Mouse (Mus musculus) adrenal gland, adult 2 months (tissue): ENCODE measurements around the gene 1700020D05Rik. TPM values are rescaled to one million over a fixed set of nuclear protein-coding genes. Genes with fewer than 3 reads are reported as not detected.
A peak's percentile ranks its signal among the peaks of the same experiment; 100 is the strongest.

Source experiments
- DNase-seq: peaks from one replicate; pipeline ENCODE4 v3.0.0; 2021
- long read RNA-seq: library from polyadenylated mRNA; stranded (forward); transcript quantifications from one replicate; pipeline ENCODE4 v2.0.0, GENCODE M21; 2021
- polyA plus RNA-seq: library from polyadenylated mRNA; depleted of rRNA; stranded (reverse); fragments of >200 nt; gene quantifications from 2 replicates; pipeline ENCODE4 v1.2.3, GENCODE M21; 2012; rRNA removed
- total RNA-seq, 2 experiments: library from RNA; stranded (reverse); gene quantifications; 2 replicates each; pipeline ENCODE4 v1.2.3; 2021

The 1700020D05Rik gene
- total RNA-seq: 1 to 10 TPM in 1 of 2 experiments, under 1 TPM in 1; 0.86 to 1.1 TPM
- 1.0 and 1.2 TPM in 2 replicates for polyA plus RNA-seq
- long read RNA-seq: 0 reads

DNA sequence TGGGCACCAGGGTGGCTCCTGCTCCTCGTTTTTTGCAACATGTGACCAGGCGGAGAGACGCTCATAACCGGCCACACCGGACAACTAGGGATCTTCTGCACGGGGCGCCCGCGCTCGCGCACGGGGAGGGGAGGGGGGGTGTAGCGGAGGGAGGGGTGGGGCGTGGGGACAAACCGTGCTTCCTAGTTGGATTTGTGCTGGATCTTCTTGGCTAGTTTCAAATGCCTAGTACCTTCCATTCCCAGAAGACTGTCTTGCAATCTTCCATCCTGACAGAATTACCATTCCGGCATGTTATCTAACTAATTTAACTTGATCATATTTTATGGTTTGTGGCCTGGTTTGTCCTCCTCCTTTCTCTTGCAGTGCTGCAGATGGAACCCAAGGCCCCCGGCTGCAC lies at the start of gene 1700020D05Rik:
1700020D05Rik (minus strand) TSS at position 101 of the 400 bp plus-strand sequence.
- DNase-seq: no peak

DNA sequence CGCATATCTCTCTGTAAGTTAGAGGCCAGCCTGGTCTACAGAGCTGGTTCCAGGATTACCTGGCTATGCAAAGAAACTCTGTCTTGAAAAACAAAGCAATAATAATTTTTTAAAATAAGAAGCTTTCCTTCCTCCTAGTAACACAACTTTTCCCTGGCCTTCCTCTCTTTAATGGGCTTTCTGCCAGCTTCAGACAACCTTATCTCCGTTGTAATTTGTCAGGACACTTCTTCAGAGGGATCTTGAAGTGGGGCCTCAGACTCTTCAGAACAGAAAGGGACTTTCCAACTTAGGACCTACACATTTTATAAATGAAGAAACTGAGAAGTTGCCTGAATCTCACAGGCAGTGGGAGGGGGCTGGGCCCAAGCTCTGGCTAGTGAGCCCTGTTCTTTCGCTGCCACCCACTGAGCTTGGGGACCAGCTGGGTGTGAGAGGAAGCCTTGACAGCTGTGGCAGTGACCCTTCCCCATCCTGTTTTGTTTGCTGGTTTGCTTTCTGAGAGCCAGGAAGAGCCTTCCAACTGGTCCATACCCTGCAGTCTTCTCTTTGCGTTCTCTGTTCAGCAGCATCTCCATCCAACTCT lies 44.0 kb upstream of the 1700020D05Rik start:
- DNase-seq: no peak

GRCm38 (mm10) chr19:5544031-5544430 lies 40.4 kb upstream of the 1700020D05Rik start:
- no peak for DNase-seq

- DNase-seq: no peak
Observed at GRCm38 (mm10) chr19:5543362-5543761, 39.8 kb upstream of the 1700020D05Rik start.

- no peak for DNase-seq
Observed at GRCm38 (mm10) chr19:5538786-5539185, 35.2 kb upstream of the 1700020D05Rik start.

DNA sequence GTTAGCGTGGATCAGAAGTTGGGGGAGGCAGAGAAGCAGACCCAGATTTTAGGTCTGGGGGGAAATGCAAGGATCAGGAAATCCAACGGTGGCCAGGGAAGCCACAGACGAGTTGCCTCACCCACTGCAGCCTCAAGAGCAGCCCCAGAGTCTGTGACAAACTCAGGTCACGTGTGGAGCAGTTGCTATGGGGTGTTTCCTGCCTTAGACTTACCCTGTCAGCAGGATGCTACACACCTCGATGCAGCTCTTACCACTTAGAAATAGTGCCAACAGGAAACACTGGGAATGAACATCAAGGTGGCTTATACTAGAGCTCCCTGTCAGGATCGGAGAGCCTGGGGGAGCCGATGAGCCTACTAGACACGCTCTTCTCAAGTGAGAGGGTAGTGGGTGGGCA lies 28.9 kb upstream of the 1700020D05Rik start:
- DNase-seq: no peak

DNA sequence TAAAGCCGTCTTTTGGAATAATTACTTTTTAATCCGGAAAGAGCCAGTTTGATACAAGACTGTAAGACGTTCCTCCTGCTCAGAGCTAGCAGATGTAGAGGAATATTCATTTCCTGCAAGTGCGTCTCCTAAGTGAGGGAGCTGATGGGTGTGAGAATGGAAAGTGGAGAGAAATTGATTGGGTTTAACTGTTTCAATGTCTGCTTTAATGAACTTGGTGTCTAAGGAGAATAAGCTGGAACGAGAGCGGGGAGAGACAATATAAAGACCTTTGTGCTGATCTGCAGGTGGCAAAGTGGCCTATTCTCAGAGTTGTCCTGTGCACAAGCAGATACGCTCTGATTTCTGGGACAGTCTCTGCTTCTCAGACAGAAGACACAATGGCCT lies 26.5 kb upstream of the 1700020D05Rik start:
- DNase-seq: no peak

GRCm38 (mm10) chr19:5529325-5530137 lies 25.9 kb upstream of the 1700020D05Rik start:
- peak; percentile 97 for DNase-seq

GRCm38 (mm10) chr19:5525204-5525603 lies 21.6 kb upstream of the 1700020D05Rik start:
- no peak for DNase-seq

DNA sequence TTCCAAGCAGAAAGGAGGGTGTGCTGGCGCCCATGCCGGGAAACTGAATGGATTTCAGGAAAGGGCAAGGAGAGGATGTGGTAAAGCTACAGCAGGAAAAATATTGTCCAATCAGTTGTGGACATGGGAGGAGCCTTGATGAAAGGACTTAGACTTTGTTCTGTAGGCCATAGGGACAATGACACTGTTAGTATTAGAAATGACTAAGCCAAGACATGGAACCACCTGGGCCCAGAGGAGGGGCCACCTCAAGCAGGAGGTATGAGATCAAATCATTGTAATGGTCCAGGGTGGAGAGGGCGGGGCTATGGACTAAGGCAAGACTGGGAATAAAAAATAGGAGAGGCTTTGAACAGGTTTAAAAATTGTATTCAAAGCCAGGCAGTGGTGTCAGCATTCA lies 15.1 kb upstream of the 1700020D05Rik start:
- DNase-seq: no peak

- DNase-seq: peak; percentile 57
Observed at GRCm38 (mm10) chr19:5516906-5517505, 13.4 kb upstream of the 1700020D05Rik start.

GRCm38 (mm10) chr19:5515840-5516777 lies 12.5 kb upstream of the 1700020D05Rik start:
- peak; percentile 28 for DNase-seq

- DNase-seq: no peak
Observed at GRCm38 (mm10) chr19:5513005-5513349, 9.4 kb upstream of the 1700020D05Rik start.

DNA sequence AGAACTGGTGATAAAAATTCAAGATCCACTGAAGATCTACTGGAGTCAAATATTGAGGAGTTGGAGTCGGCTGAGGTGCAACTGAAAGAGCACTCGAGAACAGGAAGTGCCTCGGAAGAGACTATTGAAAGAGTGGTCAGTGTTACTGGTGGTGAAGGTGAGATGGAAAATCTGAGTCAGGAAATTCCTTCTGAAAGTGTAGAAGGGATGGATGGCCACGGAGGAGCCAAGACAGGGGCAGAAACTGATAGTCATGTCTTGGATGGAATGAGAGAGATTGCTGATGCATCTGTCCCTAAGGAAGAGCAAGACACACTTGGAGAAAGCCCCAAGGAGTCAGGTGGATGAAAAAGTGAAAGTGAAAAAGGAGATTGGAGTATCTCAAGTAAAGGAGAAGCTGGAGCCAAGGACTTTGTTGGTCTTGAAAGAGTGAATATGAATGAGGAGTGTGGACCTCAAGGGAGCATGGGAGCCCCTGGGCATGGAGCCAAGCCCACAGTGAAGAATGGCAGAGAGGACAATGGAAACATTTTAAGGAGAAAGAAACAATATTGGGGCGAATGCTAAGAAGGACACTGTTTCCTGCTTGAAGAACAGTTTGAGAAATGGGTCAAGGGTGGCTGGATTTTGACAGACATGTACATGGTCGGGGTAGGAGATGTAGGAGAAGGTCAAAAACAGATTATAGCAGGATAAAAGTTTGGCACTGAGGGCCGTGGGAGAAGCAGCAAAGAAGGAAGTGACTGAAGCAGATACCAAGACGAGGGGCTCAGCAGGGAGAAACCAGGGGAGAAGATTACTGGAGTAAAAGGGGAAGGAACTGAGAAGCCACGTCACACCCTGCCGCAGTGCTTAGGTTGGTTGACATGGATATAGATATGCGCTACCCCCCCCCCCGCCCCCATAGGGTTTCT lies 8.8 kb upstream of the 1700020D05Rik start:
- DNase-seq: no peak

GRCm38 (mm10) chr19:5511074-5511632 lies 7.6 kb upstream of the 1700020D05Rik start:
- no peak for DNase-seq

- DNase-seq: peak; percentile 99
Observed at GRCm38 (mm10) chr19:5510031-5511026, 6.7 kb upstream of the 1700020D05Rik start, which contains the start of gene Snx32. Gene Snx32, minus strand, starts transcription at chr19:5510538.

- peak; percentile 69 for DNase-seq
Observed at GRCm38 (mm10) chr19:5500330-5500875, 3.2 kb downstream of the 1700020D05Rik start.

DNA sequence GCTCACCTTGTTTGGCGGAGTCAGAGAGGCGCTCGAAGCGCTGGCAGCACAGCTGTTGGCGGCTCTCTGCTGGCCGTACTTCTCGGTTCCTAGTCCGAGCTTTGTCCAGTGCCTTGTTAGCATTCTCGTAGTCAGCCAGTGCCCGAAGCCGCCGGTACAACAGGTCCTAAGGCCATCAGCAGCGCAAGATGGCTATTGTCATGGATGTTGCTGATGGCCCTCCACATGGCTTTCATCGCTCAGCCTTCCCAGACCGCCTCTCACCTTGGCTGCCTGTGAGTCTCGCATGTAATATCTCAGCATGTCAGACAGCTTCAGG lies 7.6 kb downstream of the 1700020D05Rik start:
- DNase-seq: no peak
